Mouse (Mus musculus): ENCODE measurements around the gene Ssr1.

GRCm38 (mm10) chr13:37963354-37964007 lies 30.5 kb downstream of the Ssr1 start:
- TF ChIP-seq CTCF (IDR thresholded peaks at IDR 0.05; ENCODE audit: low read depth, low read length) (peak; percentile 66; the same call in 1 of the 2 replicates), POLR2A (IDR thresholded peaks at IDR 0.05; ENCODE audit: borderline replicate concordance, low read depth, low read length) (no peak)
